Mouse (Mus musculus): ENCODE measurements around the gene Eif2s1.

GRCm38 (mm10) chr12:78911707-78912417, 50.2 kb downstream of the Eif2s1 start:
- TF ChIP-seq CTCF (conservative IDR thresholded peaks at IDR 0.05 in 1 of 2, IDR thresholded peaks at IDR 0.05 in 1 of 2; ENCODE audit: low read depth in 2 of 2, low read length in 2 of 2) (no peak), USF2 (conservative IDR thresholded peaks at IDR 0.05; ENCODE audit: low read depth, low read length) (no peak), USF1 (IDR thresholded peaks at IDR 0.05; ENCODE audit: low read depth, low read length) (no peak), ZC3H11A (IDR thresholded peaks at IDR 0.05; ENCODE audit: low read depth, low read length) (no peak), NELFE (IDR thresholded peaks at IDR 0.05; ENCODE audit: low read depth, low read length) (no peak), POLR2AphosphoS2 (IDR thresholded peaks at IDR 0.05; ENCODE audit: low read depth, low read length) (no peak), EP300 (IDR thresholded peaks at IDR 0.05; ENCODE audit: low read length) (no peak), PAX5 (IDR thresholded peaks at IDR 0.05; ENCODE audit: low read length) (no peak), CHD1 (IDR thresholded peaks at IDR 0.05; ENCODE audit: low read depth, low read length) (no peak), MAFK (IDR thresholded peaks at IDR 0.05; ENCODE audit: insufficient replicate concordance, low read length) (no peak), POLR2A (IDR thresholded peaks at IDR 0.05; ENCODE audit: low read depth, low read length) (no peak), HCFC1 (IDR thresholded peaks at IDR 0.05; ENCODE audit: low read depth, low read length) (no peak), MAX (IDR thresholded peaks at IDR 0.05; ENCODE audit: low read length) (no peak), NRF1 (IDR thresholded peaks at IDR 0.05; ENCODE audit: low read depth, low read length) (no peak)

Data from CH12.LX (cell line).